Comparison of ENCODE assay signal across 12 mouse cellular contexts in genomic region chr17:55234262-55234661, GRCm38 (mm10).
"Had no signal": no experiment of that assay in that cellular context is flagged by ENCODE, and none has a peak within 500 bp of the region (broad histone marks: within the 10 kb centered on the region; RNA-seq: fewer than 3 reads in every experiment).

No protein-coding gene starts in this region.

- H3K4me1 ChIP-seq: liver, embryonic 13.5 days had no signal

- H3K9me3 ChIP-seq: liver, embryonic 13.5 days had no signal

- H3K27me3 ChIP-seq: liver, embryonic 13.5 days had no signal

- H3K9ac ChIP-seq: liver, embryonic 13.5 days had no signal

- H3K36me3 ChIP-seq: liver, embryonic 13.5 days had no signal

- H3K4me2 ChIP-seq: liver, embryonic 13.5 days had no signal

- DNase-seq: kidney, adult 18-20 months; kidney, postnatal 25 days; layer of hippocampus, postnatal 36 days; liver, embryonic 13.5 days; lung, adult 2 months; lung, postnatal 14 days; thymus, adult 18-20 months; thymus, postnatal 4 days had no signal

- ATAC-seq: intestine, embryonic 16.5 days had no signal

- H3K4me3 ChIP-seq: left cerebral cortex, adult 2 months; liver, embryonic 13.5 days had no signal

- H3K27ac ChIP-seq: kidney, postnatal 0 days; left cerebral cortex, adult 2 months; liver, embryonic 13.5 days; macrophage had no signal
